Mouse (Mus musculus): ENCODE data around the gene Ube2o. TPM values are rescaled to one million over a fixed set of nuclear protein-coding genes. Genes with fewer than 3 reads are reported as not detected.

Gene Ube2o
- polyA plus RNA-seq, 1 experiment from 2014 or later, result 15.5 TPM

DNA sequence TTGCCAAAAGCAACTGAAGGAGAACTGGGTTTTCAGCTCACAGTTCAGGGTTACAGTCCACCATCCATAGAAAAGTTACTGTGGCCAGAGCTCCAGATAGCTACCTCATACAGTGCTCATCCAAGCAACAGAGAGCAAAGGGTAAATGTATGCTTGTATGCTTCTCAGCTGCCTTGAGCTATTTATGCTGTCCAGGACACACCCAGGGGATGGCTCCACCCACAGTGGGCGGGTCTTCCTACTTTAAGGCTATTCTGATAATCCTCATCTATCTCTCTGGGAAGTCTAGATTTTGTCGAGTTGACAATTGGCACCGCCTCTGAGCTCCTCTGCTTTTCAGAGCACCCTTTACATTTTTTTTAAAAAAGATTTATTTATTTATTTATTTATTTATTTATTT, 60.1 kb downstream of the Ube2o start:
- Histone ChIP-seq H3K36me3 (ENCODE audit: control insufficient read depth, insufficient read depth, low read length) (no peaks in the 10 kb centered on the region), H3K9ac (ENCODE audit: low read depth, low read length) (no peak overlapping the region)
- WGBS, result 53% methylated on average over 3 of the region's 3 CpGs

DNA sequence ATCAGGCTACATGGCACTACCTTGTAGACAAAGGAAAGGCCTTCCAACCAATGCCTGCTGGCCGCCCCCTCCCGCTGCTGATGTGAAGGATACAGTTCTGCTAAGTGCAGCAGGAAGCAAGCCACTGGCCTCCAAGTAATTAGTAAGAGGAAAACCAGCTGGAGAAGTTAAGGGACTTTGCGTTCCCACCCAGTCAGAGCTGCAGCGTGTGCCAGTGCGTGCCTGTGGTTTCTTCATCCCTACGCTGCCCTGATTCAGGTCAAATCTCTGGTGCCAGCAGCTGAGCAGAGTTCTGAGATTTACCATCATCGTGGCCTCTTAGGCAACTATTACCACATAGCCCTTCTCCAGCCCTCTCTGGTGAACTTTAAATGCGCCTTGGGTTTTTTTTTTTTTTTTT, 62.8 kb downstream of the Ube2o start:
- no peaks in the 10 kb centered on the region for H3K36me3 ChIP-seq (ENCODE audit: control insufficient read depth, insufficient read depth, low read length)
- H3K27ac ChIP-seq (ENCODE audit: low read length), result no peak overlapping the region
- H3K9me3 ChIP-seq (replicated peaks; ENCODE audit: control insufficient read depth, low read length, poor library complexity, severe bottlenecking), result no peaks in the 10 kb centered on the region
- no peak overlapping the region for H3K4me2 ChIP-seq (ENCODE audit: low read length)
- no peak for ATAC-seq
- H3K27me3 ChIP-seq (ENCODE audit: control insufficient read depth, insufficient read depth, low read depth, low read length), result no peaks in the 10 kb centered on the region
- WGBS, result 81% methylated on average over 8 of the region's 8 CpGs
- H3K4me3 ChIP-seq (ENCODE audit: low read depth, low read length), result no peak overlapping the region
- no peak overlapping the region for H3K9ac ChIP-seq (ENCODE audit: low read depth, low read length)
- peaks cover 8% of the 10 kb centered on the region; the same call in 1 of the 2 replicates for H3K4me1 ChIP-seq (ENCODE audit: control insufficient read depth, insufficient read depth, low read length)

More for the DNA sequence above, 60.1 kb downstream of the Ube2o start:
- ATAC-seq, result no peak
- H3K4me2 ChIP-seq (ENCODE audit: low read length), result no peak overlapping the region
- no peak overlapping the region for H3K27ac ChIP-seq (ENCODE audit: low read length)
- no peak overlapping the region for H3K4me3 ChIP-seq (ENCODE audit: low read depth, low read length)
- no peaks in the 10 kb centered on the region for H3K9me3 ChIP-seq (replicated peaks; ENCODE audit: control insufficient read depth, low read length, poor library complexity, severe bottlenecking)
- no peaks in the 10 kb centered on the region for H3K27me3 ChIP-seq (ENCODE audit: control insufficient read depth, insufficient read depth, low read depth, low read length)
- H3K4me1 ChIP-seq (ENCODE audit: control insufficient read depth, insufficient read depth, low read length), result peaks cover 8% of the 10 kb centered on the region; the same call in 1 of the 2 replicates

DNA sequence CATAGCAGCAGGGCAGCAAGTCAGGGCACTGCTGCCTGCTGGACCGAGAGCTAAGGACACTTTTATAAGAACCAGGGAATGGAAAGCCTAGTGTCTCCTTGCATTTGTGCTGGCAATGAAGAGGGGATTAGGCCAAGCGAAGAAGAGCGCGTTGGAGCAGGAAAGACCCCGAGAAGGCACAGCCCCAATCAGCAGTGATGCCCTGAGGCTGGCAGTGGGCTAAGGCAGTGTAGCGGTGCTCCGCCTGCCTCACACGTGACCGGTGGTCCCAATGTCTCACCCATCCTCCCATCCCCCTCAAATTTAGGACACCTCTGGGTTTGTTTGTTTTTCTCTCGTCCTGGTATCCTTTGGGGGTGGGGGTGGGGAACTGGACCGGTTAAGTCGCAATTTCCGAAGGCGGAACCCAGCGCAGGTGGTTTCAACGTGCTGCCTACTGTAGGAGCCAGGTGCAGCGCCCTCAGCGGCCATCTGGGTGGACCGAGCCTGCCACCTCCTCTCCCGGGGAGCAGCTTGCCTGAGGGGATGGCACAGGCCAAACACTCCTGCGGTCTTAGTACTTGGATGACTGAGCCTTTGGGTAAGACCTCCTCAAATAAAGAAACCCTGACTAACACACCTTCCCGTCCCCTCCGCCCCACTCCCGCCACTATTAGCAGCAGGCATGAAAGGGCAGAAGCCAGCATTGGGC, 65.8 kb downstream of the Ube2o start:
- H3K36me3 ChIP-seq (ENCODE audit: control insufficient read depth, insufficient read depth, low read length), result no peaks in the 10 kb centered on the region
- no peaks in the 10 kb centered on the region for H3K27me3 ChIP-seq (ENCODE audit: control insufficient read depth, insufficient read depth, low read depth, low read length)
- H3K9me3 ChIP-seq (replicated peaks; ENCODE audit: control insufficient read depth, low read length, poor library complexity, severe bottlenecking), result no peaks in the 10 kb centered on the region
- no peak overlapping the region for H3K27ac ChIP-seq (ENCODE audit: low read length)
- no peaks in the 10 kb centered on the region for H3K4me1 ChIP-seq (ENCODE audit: control insufficient read depth, insufficient read depth, low read length)
- H3K4me2 ChIP-seq (ENCODE audit: low read length), result peak overlapping the region; percentile 34
- 10% methylated on average over 24 of the region's 24 CpGs for WGBS
- H3K9ac ChIP-seq (ENCODE audit: low read depth, low read length), result 0 out of 2 replicates have a peak overlapping the region, but pooled peaks have one; percentile 21
- H3K4me3 ChIP-seq (ENCODE audit: low read depth, low read length), result peak overlapping the region; percentile 2; the same call in 1 of the 2 replicates
- ATAC-seq, result no peak

DNA sequence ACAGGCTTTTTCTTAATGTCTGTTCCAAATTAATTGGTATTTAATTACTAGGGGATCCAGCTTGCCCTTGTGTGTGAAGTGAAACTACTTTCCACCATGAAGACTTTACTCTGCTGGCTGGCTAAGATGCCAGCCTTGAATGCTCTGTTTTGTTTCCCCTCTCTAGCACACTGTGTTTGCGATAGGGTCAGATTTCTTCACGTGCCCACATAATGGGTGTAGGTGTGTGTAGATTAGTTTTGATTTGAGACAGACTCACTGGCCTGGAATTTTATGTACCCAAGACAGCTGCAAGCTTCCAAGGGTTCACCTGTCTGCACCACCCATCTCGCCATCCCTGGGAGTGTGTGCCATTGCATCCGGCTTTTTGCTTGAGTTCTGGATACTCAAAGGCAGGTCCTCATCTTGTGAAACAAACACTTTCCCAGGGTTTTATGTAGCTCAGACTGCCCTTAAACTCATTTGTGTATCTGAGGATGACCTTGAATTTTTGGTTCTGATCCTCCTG, 67.7 kb downstream of the Ube2o start:
- Histone ChIP-seq H3K4me1 (ENCODE audit: control insufficient read depth, insufficient read depth, low read length) (no peaks in the 10 kb centered on the region), H3K4me2 (ENCODE audit: low read length) (no peak overlapping the region), H3K27me3 (ENCODE audit: control insufficient read depth, insufficient read depth, low read depth, low read length) (no peaks in the 10 kb centered on the region), H3K9ac (ENCODE audit: low read depth, low read length) (no peak overlapping the region), H3K27ac (ENCODE audit: low read length) (no peak overlapping the region), H3K4me3 (ENCODE audit: low read depth, low read length) (no peak overlapping the region), H3K9me3 (replicated peaks; ENCODE audit: control insufficient read depth, low read length, poor library complexity, severe bottlenecking) (no peaks in the 10 kb centered on the region), H3K36me3 (ENCODE audit: control insufficient read depth, insufficient read depth, low read length) (no peaks in the 10 kb centered on the region)
- WGBS, result 84% methylated on average over 4 of the region's 4 CpGs
- ATAC-seq, result no peak

DNA sequence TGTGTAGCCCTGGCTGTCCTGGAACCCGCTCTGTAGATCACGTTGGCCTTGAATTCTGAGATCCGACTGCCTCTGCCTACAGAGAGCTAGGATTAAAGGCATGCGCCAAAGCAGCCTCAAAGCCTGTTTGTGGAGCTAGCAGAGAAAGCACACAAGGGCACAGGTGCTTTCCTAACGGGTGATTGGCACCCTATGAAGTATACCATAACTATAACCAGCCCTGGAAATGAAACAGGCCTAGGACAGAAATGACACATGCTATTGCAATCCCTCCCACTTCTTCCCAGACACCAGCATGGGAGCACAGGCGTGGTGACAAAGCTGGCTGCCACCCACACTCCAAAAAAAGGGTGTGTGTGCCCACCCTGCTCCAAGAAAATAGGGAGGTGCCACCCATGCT, 68.3 kb downstream of the Ube2o start:
- Histone ChIP-seq H3K4me2 (ENCODE audit: low read length) (no peak overlapping the region), H3K4me3 (ENCODE audit: low read depth, low read length) (no peak overlapping the region), H3K9ac (ENCODE audit: low read depth, low read length) (no peak overlapping the region), H3K36me3 (ENCODE audit: control insufficient read depth, insufficient read depth, low read length) (no peaks in the 10 kb centered on the region), H3K9me3 (replicated peaks; ENCODE audit: control insufficient read depth, low read length, poor library complexity, severe bottlenecking) (no peaks in the 10 kb centered on the region), H3K27me3 (ENCODE audit: control insufficient read depth, insufficient read depth, low read depth, low read length) (no peaks in the 10 kb centered on the region), H3K4me1 (ENCODE audit: control insufficient read depth, insufficient read depth, low read length) (no peaks in the 10 kb centered on the region), H3K27ac (ENCODE audit: low read length) (no peak overlapping the region)
- no peak for ATAC-seq
- 83% methylated on average over 6 of the region's 6 CpGs for WGBS

DNA sequence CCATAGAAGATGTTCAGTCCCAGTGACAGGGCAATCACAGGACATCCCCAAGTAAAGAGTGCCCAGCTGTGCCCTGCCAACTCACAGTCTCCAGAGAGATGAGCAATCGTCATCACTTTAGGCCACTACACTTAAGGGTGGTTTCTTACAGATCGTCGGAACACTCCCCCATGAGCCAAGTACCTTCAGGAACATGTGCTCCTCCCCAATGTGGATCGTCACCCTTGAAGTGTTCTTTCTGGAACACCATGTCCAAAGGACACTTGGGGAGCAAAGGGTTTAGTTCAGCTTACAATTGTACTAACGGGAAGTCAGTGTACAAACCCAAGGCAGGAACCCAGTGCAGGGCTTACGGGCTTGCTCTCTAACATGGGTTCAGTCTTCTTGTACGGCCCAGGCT, 69.1 kb downstream of the Ube2o start:
- Histone ChIP-seq H3K9me3 (replicated peaks; ENCODE audit: control insufficient read depth, low read length, poor library complexity, severe bottlenecking) (no peaks in the 10 kb centered on the region), H3K27me3 (ENCODE audit: control insufficient read depth, insufficient read depth, low read depth, low read length) (no peaks in the 10 kb centered on the region), H3K27ac (ENCODE audit: low read length) (no peak overlapping the region), H3K4me2 (ENCODE audit: low read length) (no peak overlapping the region), H3K9ac (ENCODE audit: low read depth, low read length) (no peak overlapping the region), H3K4me3 (ENCODE audit: low read depth, low read length) (no peak overlapping the region), H3K4me1 (ENCODE audit: control insufficient read depth, insufficient read depth, low read length) (no peaks in the 10 kb centered on the region), H3K36me3 (ENCODE audit: control insufficient read depth, insufficient read depth, low read length) (no peaks in the 10 kb centered on the region)
- 92% methylated on average over 7 of the region's 7 CpGs for WGBS
- ATAC-seq, result no peak

DNA sequence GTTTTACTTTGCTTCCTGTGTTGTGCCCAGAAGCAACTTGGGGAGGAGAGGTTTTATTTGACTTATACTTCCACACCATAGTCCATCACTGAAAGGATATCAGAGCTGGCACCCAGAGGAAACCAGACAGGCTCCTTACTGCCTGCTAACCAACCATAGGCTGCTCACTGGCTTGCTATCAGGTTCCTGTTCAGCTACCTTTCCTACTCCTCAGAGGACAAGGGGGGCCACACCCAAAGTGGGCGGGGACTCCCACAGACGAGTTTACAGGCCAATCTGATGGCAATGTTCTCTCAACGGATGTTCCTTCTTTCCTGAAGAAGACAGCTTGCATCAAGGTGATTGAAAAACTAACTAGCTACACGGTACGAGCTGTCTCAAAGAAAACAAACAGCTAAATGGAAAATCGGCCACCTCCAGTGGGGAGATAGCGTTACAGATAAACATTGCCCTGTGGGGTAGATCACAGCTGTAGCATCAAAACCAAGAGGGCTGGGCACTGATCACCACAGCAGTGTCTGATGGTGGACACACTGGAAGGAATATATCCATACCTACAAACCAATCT, 69.9 kb downstream of the Ube2o start:
- no peak for ATAC-seq
- Histone ChIP-seq H3K36me3 (ENCODE audit: control insufficient read depth, insufficient read depth, low read length) (no peaks in the 10 kb centered on the region), H3K27ac (ENCODE audit: low read length) (no peak overlapping the region), H3K9ac (ENCODE audit: low read depth, low read length) (no peak overlapping the region), H3K9me3 (replicated peaks; ENCODE audit: control insufficient read depth, low read length, poor library complexity, severe bottlenecking) (no peaks in the 10 kb centered on the region), H3K27me3 (ENCODE audit: control insufficient read depth, insufficient read depth, low read depth, low read length) (no peaks in the 10 kb centered on the region), H3K4me2 (ENCODE audit: low read length) (no peak overlapping the region), H3K4me1 (ENCODE audit: control insufficient read depth, insufficient read depth, low read length) (no peaks in the 10 kb centered on the region), H3K4me3 (ENCODE audit: low read depth, low read length) (no peak overlapping the region)
- WGBS, result 73% methylated on average over 7 of the region's 7 CpGs

DNA sequence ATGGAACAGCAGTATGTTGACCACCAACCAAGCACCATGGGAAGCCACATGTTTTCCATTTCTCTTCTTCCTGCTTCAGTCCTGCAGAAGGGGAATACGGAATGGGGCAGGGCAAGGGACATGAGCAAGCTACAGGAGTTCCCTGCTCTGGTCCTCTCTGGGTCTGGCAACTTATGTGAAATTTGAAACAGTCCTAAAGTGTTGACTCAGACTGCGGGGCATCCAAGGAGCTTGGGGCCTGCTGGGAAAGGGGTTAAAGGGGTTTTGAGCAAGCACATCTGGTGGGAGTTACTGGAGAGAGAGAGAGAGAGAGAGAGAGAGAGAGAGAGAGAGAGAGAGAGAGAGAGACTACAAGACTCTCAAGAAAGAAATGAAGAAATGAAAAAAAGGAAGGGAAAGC, 72.6 kb downstream of the Ube2o start:
- no peaks in the 10 kb centered on the region for H3K36me3 ChIP-seq (ENCODE audit: control insufficient read depth, insufficient read depth, low read length)
- no peak overlapping the region for H3K4me2 ChIP-seq (ENCODE audit: low read length)
- no peak overlapping the region for H3K4me3 ChIP-seq (ENCODE audit: low read depth, low read length)

DNA sequence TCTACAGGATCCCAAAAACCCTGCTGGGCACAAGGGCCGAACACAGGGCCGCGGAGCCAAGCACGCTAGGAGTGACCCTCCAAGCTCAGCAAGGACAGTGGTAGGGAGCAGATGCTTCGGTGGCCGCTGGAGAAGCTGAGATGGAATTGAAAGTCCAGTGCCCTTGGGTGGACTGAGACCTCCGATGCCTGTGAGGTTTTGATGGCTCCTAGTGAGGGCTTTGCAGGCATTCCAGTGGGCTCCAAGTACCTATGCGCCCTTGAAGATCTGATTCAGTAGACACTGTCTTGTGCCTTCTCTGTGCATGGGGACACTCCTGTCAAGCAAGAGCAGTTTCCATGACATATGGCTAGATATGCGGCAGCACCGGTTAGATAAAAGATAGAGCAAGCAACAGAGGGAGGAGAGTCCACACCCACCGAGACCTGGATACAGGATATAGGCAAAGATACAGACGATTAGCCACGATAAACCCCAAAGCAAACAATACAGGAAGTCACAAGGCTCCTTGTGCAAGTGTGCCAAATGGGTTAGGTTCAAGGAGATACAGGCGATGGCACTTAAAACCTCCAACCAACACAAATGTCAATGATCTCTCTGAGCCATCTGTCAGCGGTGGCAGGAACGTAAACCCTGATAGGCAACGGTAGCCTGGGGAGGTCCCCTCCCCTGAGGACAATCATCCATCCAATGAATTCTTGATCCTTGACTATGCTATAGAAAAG, 74.9 kb downstream of the Ube2o start:
- Histone ChIP-seq H3K27ac (ENCODE audit: low read length) (no peak overlapping the region), H3K36me3 (ENCODE audit: control insufficient read depth, insufficient read depth, low read length) (no peaks in the 10 kb centered on the region), H3K4me1 (ENCODE audit: control insufficient read depth, insufficient read depth, low read length) (no peaks in the 10 kb centered on the region), H3K27me3 (ENCODE audit: control insufficient read depth, insufficient read depth, low read depth, low read length) (no peaks in the 10 kb centered on the region), H3K4me3 (ENCODE audit: low read depth, low read length) (no peak overlapping the region), H3K4me2 (ENCODE audit: low read length) (no peak overlapping the region), H3K9ac (ENCODE audit: low read depth, low read length) (no peak overlapping the region), H3K9me3 (replicated peaks; ENCODE audit: control insufficient read depth, low read length, poor library complexity, severe bottlenecking) (no peaks in the 10 kb centered on the region)
- no peak for ATAC-seq
- 81% methylated on average over 17 of the region's 17 CpGs for WGBS

More for the DNA sequence above, 72.6 kb downstream of the Ube2o start:
- no peak for ATAC-seq
- H3K27ac ChIP-seq (ENCODE audit: low read length), result no peak overlapping the region
- no peaks in the 10 kb centered on the region for H3K4me1 ChIP-seq (ENCODE audit: control insufficient read depth, insufficient read depth, low read length)
- WGBS, result 72% methylated on average over 2 of the region's 2 CpGs
- no peaks in the 10 kb centered on the region for H3K9me3 ChIP-seq (replicated peaks; ENCODE audit: control insufficient read depth, low read length, poor library complexity, severe bottlenecking)
- H3K27me3 ChIP-seq (ENCODE audit: control insufficient read depth, insufficient read depth, low read depth, low read length), result no peaks in the 10 kb centered on the region
- H3K9ac ChIP-seq (ENCODE audit: low read depth, low read length), result no peak overlapping the region

Measured in midbrain, embryonic 16.5 days (tissue).